Mouse (Mus musculus): Measurements from ENCODE around the gene Inip. TPM values are rescaled to one million over a fixed set of nuclear protein-coding genes. Genes with fewer than 3 reads are reported as not detected.

The Inip gene
- 76.4 TPM for polyA plus RNA-seq (2017; shearing (Covaris generic))

GRCm38 (mm10) chr4:59801489-59801888 is at the start of gene Inip:
Gene Inip, minus strand, starts transcription at chr4:59801589.

GRCm38 (mm10) chr4:59805181-59805967 is 4.0 kb upstream of the Inip start, which contains the start of gene Snx30:
Gene Snx30, plus strand, starts transcription at chr4:59805840.

Other genes with a start within 250 kb of the Inip start
- gene Hsdl2, start 220.0 kb downstream of the Inip start, polyA plus RNA-seq (2017; shearing (Covaris generic)): 52.5 TPM
- 6.1 TPM for gene E130308A19Rik, start 175.4 kb downstream of the Inip start, polyA plus RNA-seq (2017; shearing (Covaris generic))
- 3.1 TPM for gene Snx30, start 4.3 kb upstream of the Inip start, polyA plus RNA-seq (2017; shearing (Covaris generic))
- 0.12 TPM for gene Slc46a2, start 113.5 kb upstream of the Inip start, polyA plus RNA-seq (2017; shearing (Covaris generic))
- not detected for gene Mup4, start 159.1 kb upstream of the Inip start, polyA plus RNA-seq (2017; shearing (Covaris generic))
- not detected for gene Mup6, start 162.7 kb upstream of the Inip start, polyA plus RNA-seq (2017; shearing (Covaris generic))